Mouse (Mus musculus): ENCODE data around the gene Gnrhr. TPM values are rescaled to one million over a fixed set of nuclear protein-coding genes. Genes with fewer than 3 reads are reported as not detected.
A peak's percentile ranks its signal among the peaks of the same experiment; 100 is the strongest.

Gnrhr gene
- polyA plus RNA-seq (2014; fragmentation: Nextera tagmentation; extraction: Ambion mirVana), result not detected in 2 replicates

- ATAC-seq (ENCODE audit: insufficient read depth, low FRiP score, low TSS enrichment), result no peak
Measured at GRCm38 (mm10) chr5:86197801-86198200, at the start of gene Gnrhr. Gene Gnrhr, minus strand, starts transcription at chr5:86197901.

GRCm38 (mm10) chr5:86246559-86246958, 48.9 kb upstream of the Gnrhr start:
- H3K27me3 ChIP-seq (ENCODE audit: control insufficient read depth, insufficient read depth, low read length), result no peaks in the 10 kb centered on the region
- no peak overlapping the region for H3K4me3 ChIP-seq (ENCODE audit: low read depth, low read length)
- no peaks in the 10 kb centered on the region for H3K36me3 ChIP-seq (ENCODE audit: control insufficient read depth, insufficient read depth, low read length)
- no peaks in the 10 kb centered on the region for H3K9me3 ChIP-seq (ENCODE audit: control insufficient read depth, low read length)
- DNase-seq (ENCODE audit: low spot score) (no peak), ATAC-seq (ENCODE audit: insufficient read depth, low FRiP score, low TSS enrichment) (0 out of 2 replicates have a peak, but pooled peaks have one; percentile 27)
- WGBS, result 90% methylated on average over 11 of the region's 11 CpGs
- H3K4me2 ChIP-seq (ENCODE audit: low read depth), result no peak overlapping the region
- no peaks in the 10 kb centered on the region for H3K4me1 ChIP-seq (ENCODE audit: control insufficient read depth, insufficient read depth, low read length)
- H3K9ac ChIP-seq (ENCODE audit: low read length), result no peak overlapping the region
- H3K27ac ChIP-seq (ENCODE audit: low read depth, low read length), result no peak overlapping the region

More at GRCm38 (mm10) chr5:86197801-86198200, at the start of gene Gnrhr:
- 92% methylated on average over 10 of the region's 10 CpGs for WGBS
- Histone ChIP-seq H3K27ac (ENCODE audit: low read depth, low read length) (no peak within 1 kb of the TSS), H3K4me2 (ENCODE audit: low read depth) (no peak within 1 kb of the TSS), H3K9ac (ENCODE audit: low read length) (no peak within 1 kb of the TSS), H3K9me3 (ENCODE audit: control insufficient read depth, low read length) (no peaks in the 10 kb centered on the region), H3K27me3 (ENCODE audit: control insufficient read depth, insufficient read depth, low read length) (no peaks in the 10 kb centered on the region), H3K36me3 (ENCODE audit: control insufficient read depth, insufficient read depth, low read length) (no peaks in the 10 kb centered on the region), H3K4me1 (ENCODE audit: control insufficient read depth, insufficient read depth, low read length) (no peaks in the 10 kb centered on the region), H3K4me3 (ENCODE audit: low read depth, low read length) (no peak within 1 kb of the TSS)
- no peak for DNase-seq (ENCODE audit: low spot score)

GRCm38 (mm10) chr5:86244880-86245279, 47.2 kb upstream of the Gnrhr start:
- H3K9me3 ChIP-seq (ENCODE audit: control insufficient read depth, low read length), result no peaks in the 10 kb centered on the region
- DNase-seq (ENCODE audit: low spot score), result no peak
- H3K36me3 ChIP-seq (ENCODE audit: control insufficient read depth, insufficient read depth, low read length), result no peaks in the 10 kb centered on the region
- no peaks in the 10 kb centered on the region for H3K27me3 ChIP-seq (ENCODE audit: control insufficient read depth, insufficient read depth, low read length)
- H3K27ac ChIP-seq (ENCODE audit: low read depth, low read length), result no peak overlapping the region
- no peaks in the 10 kb centered on the region for H3K4me1 ChIP-seq (ENCODE audit: control insufficient read depth, insufficient read depth, low read length)
- no peak for ATAC-seq (ENCODE audit: insufficient read depth, low FRiP score, low TSS enrichment)
- no peak overlapping the region for H3K4me3 ChIP-seq (ENCODE audit: low read depth, low read length)
- no peak overlapping the region for H3K4me2 ChIP-seq (ENCODE audit: low read depth)
- 64% methylated on average over 1 of the region's 1 CpGs for WGBS
- H3K9ac ChIP-seq (ENCODE audit: low read length), result no peak overlapping the region

- WGBS, result 84% methylated on average over 3 of the region's 3 CpGs
- H3K4me1 ChIP-seq (ENCODE audit: control insufficient read depth, insufficient read depth, low read length), result no peaks in the 10 kb centered on the region
- H3K36me3 ChIP-seq (ENCODE audit: control insufficient read depth, insufficient read depth, low read length), result no peaks in the 10 kb centered on the region
- DNase-seq (ENCODE audit: low spot score), result no peak
- no peak overlapping the region for H3K4me3 ChIP-seq (ENCODE audit: low read depth, low read length)
- H3K27me3 ChIP-seq (ENCODE audit: control insufficient read depth, insufficient read depth, low read length), result no peaks in the 10 kb centered on the region
- H3K4me2 ChIP-seq (ENCODE audit: low read depth), result no peak overlapping the region
- H3K9ac ChIP-seq (ENCODE audit: low read length), result no peak overlapping the region
- H3K9me3 ChIP-seq (ENCODE audit: control insufficient read depth, low read length), result no peaks in the 10 kb centered on the region
- no peak overlapping the region for H3K27ac ChIP-seq (ENCODE audit: low read depth, low read length)
- ATAC-seq (ENCODE audit: insufficient read depth, low FRiP score, low TSS enrichment), result no peak
Measured at GRCm38 (mm10) chr5:86244275-86244674, 46.6 kb upstream of the Gnrhr start.

GRCm38 (mm10) chr5:86227156-86227853, 29.6 kb upstream of the Gnrhr start:
- WGBS, result 70% methylated on average over 5 of the region's 5 CpGs

GRCm38 (mm10) chr5:86191356-86191755, 6.3 kb downstream of the Gnrhr start:
- Histone ChIP-seq H3K36me3 (ENCODE audit: control insufficient read depth, insufficient read depth, low read length) (no peaks in the 10 kb centered on the region), H3K27ac (ENCODE audit: low read depth, low read length) (no peak overlapping the region), H3K4me1 (ENCODE audit: control insufficient read depth, insufficient read depth, low read length) (no peaks in the 10 kb centered on the region), H3K4me3 (ENCODE audit: low read depth, low read length) (no peak overlapping the region), H3K27me3 (ENCODE audit: control insufficient read depth, insufficient read depth, low read length) (no peaks in the 10 kb centered on the region), H3K4me2 (ENCODE audit: low read depth) (no peak overlapping the region), H3K9ac (ENCODE audit: low read length) (no peak overlapping the region), H3K9me3 (ENCODE audit: control insufficient read depth, low read length) (no peaks in the 10 kb centered on the region)
- ATAC-seq (ENCODE audit: insufficient read depth, low FRiP score, low TSS enrichment) (peak; percentile 64), DNase-seq (ENCODE audit: low spot score) (no peak)
- WGBS, result 23% methylated on average over 4 of the region's 4 CpGs

More at GRCm38 (mm10) chr5:86227156-86227853, 29.6 kb upstream of the Gnrhr start:
- H3K27me3 ChIP-seq (ENCODE audit: control insufficient read depth, insufficient read depth, low read length), result no peaks in the 10 kb centered on the region
- H3K9me3 ChIP-seq (ENCODE audit: control insufficient read depth, low read length), result no peaks in the 10 kb centered on the region
- H3K9ac ChIP-seq (ENCODE audit: low read length), result no peak overlapping the region
- H3K27ac ChIP-seq (ENCODE audit: low read depth, low read length), result no peak overlapping the region
- DNase-seq (ENCODE audit: low spot score) (no peak), ATAC-seq (ENCODE audit: insufficient read depth, low FRiP score, low TSS enrichment) (no peak)
- H3K4me2 ChIP-seq (ENCODE audit: low read depth), result no peak overlapping the region
- H3K4me3 ChIP-seq (ENCODE audit: low read depth, low read length), result no peak overlapping the region
- no peaks in the 10 kb centered on the region for H3K36me3 ChIP-seq (ENCODE audit: control insufficient read depth, insufficient read depth, low read length)
- H3K4me1 ChIP-seq (ENCODE audit: control insufficient read depth, insufficient read depth, low read length), result no peaks in the 10 kb centered on the region

- no peak overlapping the region for H3K4me2 ChIP-seq (ENCODE audit: low read depth)
- H3K27ac ChIP-seq (ENCODE audit: low read depth, low read length), result no peak overlapping the region
- H3K36me3 ChIP-seq (ENCODE audit: control insufficient read depth, insufficient read depth, low read length), result no peaks in the 10 kb centered on the region
- H3K4me1 ChIP-seq (ENCODE audit: control insufficient read depth, insufficient read depth, low read length), result no peaks in the 10 kb centered on the region
- 25% methylated on average over 5 of the region's 5 CpGs for WGBS
- no peak overlapping the region for H3K9ac ChIP-seq (ENCODE audit: low read length)
- no peak overlapping the region for H3K4me3 ChIP-seq (ENCODE audit: low read depth, low read length)
- ATAC-seq (ENCODE audit: insufficient read depth, low FRiP score, low TSS enrichment) (0 out of 2 replicates have a peak, but pooled peaks have one; percentile 51), DNase-seq (ENCODE audit: low spot score) (peak; percentile 31)
- H3K27me3 ChIP-seq (ENCODE audit: control insufficient read depth, insufficient read depth, low read length), result no peaks in the 10 kb centered on the region
- no peaks in the 10 kb centered on the region for H3K9me3 ChIP-seq (ENCODE audit: control insufficient read depth, low read length)
Measured at GRCm38 (mm10) chr5:86190770-86191169, 6.9 kb downstream of the Gnrhr start.

- Histone ChIP-seq H3K9ac (ENCODE audit: low read length) (no peak overlapping the region), H3K27ac (ENCODE audit: low read depth, low read length) (no peak overlapping the region), H3K4me3 (ENCODE audit: low read depth, low read length) (no peak overlapping the region), H3K27me3 (ENCODE audit: control insufficient read depth, insufficient read depth, low read length) (no peaks in the 10 kb centered on the region), H3K4me1 (ENCODE audit: control insufficient read depth, insufficient read depth, low read length) (no peaks in the 10 kb centered on the region), H3K4me2 (ENCODE audit: low read depth) (no peak overlapping the region), H3K9me3 (ENCODE audit: control insufficient read depth, low read length) (no peaks in the 10 kb centered on the region), H3K36me3 (ENCODE audit: control insufficient read depth, insufficient read depth, low read length) (no peaks in the 10 kb centered on the region)
- 47% methylated on average over 15 of the region's 15 CpGs for WGBS
- no peak for ATAC-seq (ENCODE audit: insufficient read depth, low FRiP score, low TSS enrichment)
- DNase-seq (ENCODE audit: low spot score), result no peak
Measured at GRCm38 (mm10) chr5:86190290-86190689, 7.4 kb downstream of the Gnrhr start.

GRCm38 (mm10) chr5:86187441-86187840, 10.3 kb downstream of the Gnrhr start:
- H3K4me1 ChIP-seq (ENCODE audit: control insufficient read depth, insufficient read depth, low read length), result no peaks in the 10 kb centered on the region
- ATAC-seq (ENCODE audit: insufficient read depth, low FRiP score, low TSS enrichment), result no peak
- no peak overlapping the region for H3K4me3 ChIP-seq (ENCODE audit: low read depth, low read length)
- no peak overlapping the region for H3K27ac ChIP-seq (ENCODE audit: low read depth, low read length)
- no peak for DNase-seq (ENCODE audit: low spot score)
- no peaks in the 10 kb centered on the region for H3K36me3 ChIP-seq (ENCODE audit: control insufficient read depth, insufficient read depth, low read length)
- H3K27me3 ChIP-seq (ENCODE audit: control insufficient read depth, insufficient read depth, low read length), result no peaks in the 10 kb centered on the region
- H3K4me2 ChIP-seq (ENCODE audit: low read depth), result no peak overlapping the region
- no peak overlapping the region for H3K9ac ChIP-seq (ENCODE audit: low read length)
- WGBS, result 82% methylated on average over 6 of the region's 6 CpGs
- H3K9me3 ChIP-seq (ENCODE audit: control insufficient read depth, low read length), result no peaks in the 10 kb centered on the region

Measured in neural tube, embryonic 11.5 days (tissue).